Mouse (Mus musculus) adrenal gland, adult 8-10 months (tissue): ENCODE results near the gene Nop9. TPM values are rescaled to one million over a fixed set of nuclear protein-coding genes. Genes with fewer than 3 reads are reported as not detected.

Experiments used
- DNase-seq: peaks from one replicate; pipeline ENCODE4 v3.0.0; 2022
- total RNA-seq, 4 experiments: library from RNA; stranded (reverse); gene quantifications; 2 replicates each; pipeline ENCODE4 v1.2.4; 2022

Nop9 gene
- total RNA-seq = 10 to 100 TPM; 17.7 to 20.5 (median 19.1) TPM

DNA sequence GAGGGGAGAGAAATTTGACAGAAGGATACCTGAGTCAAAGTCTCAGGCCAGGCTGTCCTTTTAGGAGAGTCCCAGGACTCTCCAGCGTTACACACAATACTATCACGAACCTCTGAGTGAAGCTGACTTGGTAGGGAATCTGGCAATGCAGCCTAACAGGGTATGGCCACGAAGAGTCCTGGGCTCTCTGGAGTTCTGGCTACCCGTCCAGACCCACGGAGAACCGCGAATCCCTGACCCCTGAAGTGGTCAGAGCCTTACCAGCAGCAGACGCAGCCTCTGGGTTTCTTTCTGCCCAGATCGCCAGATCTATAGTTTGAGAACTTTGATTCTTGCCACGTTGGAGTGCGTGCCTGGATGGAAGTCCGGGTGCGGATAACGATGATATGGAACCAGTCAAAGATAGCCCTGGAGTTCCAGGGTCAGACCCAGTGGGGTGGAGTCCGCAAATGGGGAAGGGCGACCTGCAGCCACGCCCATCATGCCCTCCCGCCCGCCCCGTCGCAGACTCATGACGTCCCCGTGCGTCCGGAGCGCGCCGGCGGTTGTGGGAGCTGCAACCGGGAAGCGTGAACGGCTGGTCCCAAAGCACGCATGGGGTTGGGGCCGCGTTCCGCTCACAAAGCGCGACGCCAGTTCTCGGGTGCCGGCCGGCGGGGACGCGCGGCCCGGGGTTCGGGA lies at the start of gene Nop9, which contains the start of gene Dhrs1:
TSS of gene Nop9 (plus strand) at position 514 of the 681 bp plus-strand sequence.
TSS of gene Dhrs1 (minus strand) at position 511 of the 681 bp plus-strand sequence.
- DNase-seq = peak; percentile 85

DNA sequence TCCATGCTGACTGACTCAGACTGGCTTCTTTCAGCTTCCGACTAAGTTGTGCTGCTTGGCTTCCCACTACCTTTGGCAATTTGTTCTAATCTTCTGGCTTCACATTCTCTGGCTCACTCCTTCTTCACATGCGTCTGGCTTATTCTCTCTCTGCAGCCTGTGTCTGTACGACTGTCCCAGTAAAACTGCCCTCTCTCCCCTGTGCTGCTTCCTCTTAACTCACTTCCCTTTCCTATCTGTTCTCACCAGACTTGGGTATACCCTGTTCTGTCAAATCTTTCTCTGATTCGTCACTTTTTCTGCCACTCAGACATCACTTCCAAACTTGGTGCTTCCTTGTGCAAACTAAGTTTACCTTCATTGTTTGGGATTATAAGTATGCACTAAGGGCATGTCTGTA lies 48.3 kb upstream of the Nop9 start:
- DNase-seq = no peak

DNA sequence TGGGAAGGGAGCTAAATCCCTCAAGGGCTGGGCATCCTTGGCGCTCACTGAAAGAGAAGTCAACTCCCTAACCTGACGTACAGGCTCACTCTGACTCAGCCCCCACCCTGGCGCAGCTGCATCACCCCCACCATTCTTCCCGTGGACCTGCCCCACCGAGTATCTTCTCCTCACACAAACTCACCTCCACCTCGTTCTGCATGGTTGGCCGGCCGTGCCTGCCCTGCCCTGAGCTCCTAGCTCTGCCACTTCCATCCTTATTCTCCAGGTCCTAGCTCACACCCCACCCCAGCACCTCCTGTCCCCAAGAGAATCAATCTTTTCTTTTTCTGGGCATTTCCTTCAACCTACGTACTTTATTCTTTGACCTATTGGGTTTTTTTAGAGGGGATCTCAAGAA lies 44.4 kb upstream of the Nop9 start:
- no peak for DNase-seq

DNA sequence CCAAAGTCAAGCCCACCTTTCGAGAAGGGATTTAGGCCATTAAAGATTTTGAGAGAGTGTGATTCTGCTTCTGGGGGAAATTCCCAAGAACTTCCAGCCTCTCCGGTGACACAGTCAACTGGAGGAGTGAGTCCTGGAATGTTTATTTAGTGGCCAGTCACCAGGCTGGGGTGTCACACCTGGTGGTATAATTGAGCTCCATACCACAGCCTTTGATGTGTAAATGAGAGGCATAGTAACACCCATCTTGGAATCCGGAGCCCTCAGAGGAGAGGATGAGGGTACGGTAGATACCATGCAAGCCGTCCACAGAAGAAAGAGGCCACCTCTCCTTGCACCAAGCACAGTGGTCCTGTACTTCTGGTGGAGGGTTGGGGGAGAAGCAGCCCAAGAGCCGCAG lies 42.7 kb upstream of the Nop9 start:
- no peak for DNase-seq

DNA sequence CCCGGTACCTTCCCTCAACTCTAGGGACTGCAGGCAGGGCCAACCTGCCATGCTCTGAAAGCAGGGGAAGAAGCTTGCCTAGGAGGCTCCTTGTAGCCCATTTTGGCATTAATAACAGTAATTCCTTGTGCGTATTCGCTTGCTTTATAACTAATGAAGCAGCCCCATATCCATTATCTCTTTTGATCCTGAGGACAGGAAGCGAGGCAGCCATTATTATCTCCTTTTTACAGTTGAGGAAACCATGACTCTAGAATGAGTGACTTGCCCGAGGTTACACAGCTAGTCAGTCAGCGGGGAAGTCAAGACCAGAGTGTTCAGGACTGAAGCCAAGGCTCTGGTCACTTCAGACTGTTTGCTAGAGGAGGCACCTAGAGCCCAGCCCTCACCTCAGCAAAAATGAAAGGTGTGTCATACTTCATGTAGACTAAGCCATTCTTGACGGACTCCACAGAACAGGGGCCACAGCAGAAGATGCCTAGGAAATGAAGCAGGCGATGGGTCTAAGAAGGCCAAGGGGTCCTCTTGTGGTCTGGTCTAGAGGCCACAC lies 39.4 kb upstream of the Nop9 start:
- DNase-seq = no peak

DNA sequence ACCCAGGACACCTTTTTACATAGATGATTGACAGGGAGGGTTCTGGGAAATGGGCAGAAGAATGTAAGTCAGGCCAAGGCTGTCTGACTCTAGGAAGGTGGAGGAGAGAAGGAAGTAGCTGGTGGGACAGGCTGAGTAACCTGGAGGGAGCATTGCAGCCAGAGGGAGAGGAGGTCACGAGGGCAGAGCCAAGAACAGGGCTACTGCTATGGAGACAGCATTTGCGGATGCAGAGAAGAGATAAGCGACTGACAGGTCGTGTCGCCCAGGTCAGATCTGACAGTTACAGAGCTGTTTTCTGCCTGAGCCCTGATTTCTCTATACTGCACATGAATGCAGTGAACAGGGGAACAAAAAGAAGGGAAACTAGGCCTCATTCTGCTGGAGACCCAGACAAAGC lies 38.1 kb upstream of the Nop9 start:
- DNase-seq = no peak

DNA sequence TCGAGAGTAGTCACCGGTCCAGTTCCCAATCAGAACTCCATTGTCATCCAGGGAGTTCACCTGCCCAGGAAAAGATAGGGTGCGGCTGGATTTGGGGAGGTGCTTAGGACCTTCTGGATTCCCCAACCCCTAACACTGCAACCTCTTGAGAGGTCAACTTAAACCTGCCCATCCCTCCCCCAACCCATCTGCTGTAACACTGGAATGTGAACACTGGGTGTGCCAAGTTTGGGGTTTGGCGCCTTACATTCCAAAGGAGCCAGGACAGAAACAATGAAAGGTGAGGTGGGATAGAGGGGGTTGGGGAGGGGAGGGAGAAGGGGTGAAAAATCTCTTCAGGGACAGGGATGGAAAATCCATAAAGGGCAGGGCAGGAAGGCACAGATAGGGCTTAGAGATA lies 36.0 kb upstream of the Nop9 start:
- DNase-seq = no peak

DNA sequence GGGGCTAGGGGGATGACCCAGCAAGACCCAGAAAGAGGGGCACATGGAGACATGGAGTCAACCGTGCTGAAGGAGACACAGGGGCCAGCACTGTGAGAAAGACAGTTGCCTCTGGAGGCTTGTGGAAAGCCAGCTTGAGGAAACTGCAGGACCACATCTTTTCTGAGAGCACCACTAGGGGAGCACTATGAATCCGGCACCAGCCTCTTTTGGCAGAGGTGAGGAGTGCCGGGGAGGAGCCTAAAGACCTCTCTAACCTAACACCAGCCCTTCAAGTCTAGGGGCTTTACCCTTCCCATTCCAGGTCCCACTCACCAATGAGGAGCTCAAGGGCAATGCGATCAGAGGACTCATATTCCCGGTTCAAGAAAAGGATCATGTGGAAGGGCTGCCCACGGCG lies 33.7 kb upstream of the Nop9 start:
- DNase-seq = no peak

DNA sequence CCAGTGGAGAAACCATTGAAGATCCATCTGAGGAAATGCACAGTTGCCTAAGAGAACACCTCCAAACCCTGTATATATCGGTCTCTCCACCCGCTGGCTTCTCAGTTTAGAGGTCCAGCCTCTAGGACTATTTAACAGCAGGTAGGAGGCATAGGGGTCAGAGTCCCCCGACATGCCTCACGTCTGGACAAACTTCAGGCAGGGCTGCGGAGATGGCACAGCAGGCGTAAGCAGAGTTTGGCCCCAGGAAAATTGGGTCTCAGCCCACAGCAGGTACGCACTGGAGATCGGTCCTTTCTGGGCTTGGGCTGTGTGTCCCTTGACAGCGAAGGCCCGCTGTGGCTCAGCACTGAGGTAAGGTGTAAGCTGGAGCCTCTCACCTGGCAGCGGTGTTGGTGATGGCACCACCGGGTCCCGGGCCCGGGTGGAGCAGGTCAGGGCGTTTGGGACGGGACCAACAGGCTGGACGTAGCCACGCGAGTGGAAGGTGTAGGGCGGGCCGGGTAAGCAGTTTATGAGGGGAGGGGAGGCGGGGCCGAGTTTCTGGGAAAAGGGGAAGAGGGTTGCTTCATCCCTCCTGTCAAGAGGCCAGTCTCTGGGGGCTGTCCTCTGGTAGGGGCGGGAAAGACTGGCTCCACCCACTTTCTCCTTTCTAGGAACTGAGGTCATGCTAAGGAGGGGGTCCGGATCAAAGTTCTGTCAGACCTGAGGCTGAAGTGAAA lies 32.3 kb upstream of the Nop9 start:
- DNase-seq = no peak

DNA sequence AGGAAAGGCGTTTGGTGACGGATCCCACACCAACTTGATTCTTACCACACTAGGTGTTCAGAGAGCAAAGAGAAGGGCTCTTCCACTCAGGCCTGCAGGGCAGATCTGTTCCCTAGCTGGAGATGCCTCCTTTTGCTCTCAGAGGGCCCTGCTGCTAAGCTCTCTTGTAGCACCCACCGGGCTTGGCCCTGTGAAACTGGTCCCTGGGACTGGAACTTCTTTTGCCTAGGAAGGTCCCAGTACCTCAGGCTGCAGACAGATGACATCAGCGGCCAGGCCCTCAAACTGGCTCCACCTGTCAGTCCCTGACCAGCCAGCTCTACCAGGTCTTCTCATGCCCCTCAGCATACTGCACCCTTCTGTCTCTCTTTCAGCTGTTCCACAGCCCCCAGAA lies 31.8 kb upstream of the Nop9 start, which contains the start of gene Tgm1:
TSS of gene Tgm1 (minus strand) at position 198 of the 394 bp plus-strand sequence.
- DNase-seq = no peak

DNA sequence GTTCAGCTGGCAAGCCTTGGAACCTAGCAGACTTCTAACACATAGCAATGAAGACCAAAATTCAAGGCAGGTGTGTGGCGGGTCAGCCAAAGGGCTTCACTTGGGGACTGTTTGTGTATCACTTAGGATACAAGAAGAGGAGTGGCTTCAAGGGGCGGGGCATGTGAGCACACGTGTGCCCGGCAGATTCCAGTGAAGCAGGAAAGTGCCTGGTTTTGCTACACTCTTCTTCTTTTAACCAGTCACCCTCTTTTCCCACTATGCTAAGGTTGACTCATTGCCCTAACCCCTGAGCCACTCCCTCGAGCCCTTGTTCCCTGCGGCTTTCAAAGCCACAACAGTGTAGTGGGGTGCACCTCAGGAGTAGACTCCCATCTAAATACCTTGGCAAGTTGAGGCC lies 30.6 kb upstream of the Nop9 start:
- DNase-seq = no peak

DNA sequence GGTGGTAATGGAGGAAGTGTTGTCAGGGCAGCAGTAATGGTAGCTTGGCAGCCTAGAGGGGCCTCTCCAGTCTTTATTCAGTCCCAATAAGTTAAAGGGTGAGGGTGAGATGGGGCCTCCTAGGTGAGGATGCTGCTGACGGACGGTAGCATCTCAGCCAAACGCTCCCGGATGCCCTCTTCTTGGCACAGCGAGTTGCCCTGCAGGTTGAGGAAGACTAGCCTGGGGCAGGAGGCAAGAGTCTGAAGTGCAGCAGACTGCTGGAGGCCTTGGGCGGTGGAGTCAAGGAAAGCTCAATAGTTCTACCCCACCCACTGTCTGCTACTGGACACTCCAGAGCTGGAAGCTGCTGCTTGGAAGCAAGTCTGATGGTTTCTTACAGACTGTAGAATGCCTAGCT lies 29.2 kb upstream of the Nop9 start:
- DNase-seq = no peak

DNA sequence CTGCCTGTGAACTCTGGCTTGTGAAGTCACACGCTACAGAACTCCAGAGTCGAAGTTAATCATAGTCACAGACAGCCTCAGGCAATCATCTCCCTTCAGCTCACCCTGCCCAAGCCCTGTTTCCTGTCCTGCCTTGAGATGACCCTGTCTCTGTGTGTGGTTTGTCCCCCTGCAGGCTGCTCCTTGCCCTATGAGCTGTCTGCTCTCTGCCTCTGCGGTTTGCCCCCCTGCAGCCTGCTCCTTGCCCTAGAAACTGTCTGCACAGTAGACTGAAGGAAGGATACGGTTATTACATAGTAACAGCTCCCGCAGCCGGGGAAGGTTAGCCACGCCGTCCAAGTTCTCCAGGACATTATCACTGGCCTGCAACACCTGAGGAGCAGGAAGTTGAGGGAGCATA lies 28.6 kb upstream of the Nop9 start:
- no peak for DNase-seq

DNA sequence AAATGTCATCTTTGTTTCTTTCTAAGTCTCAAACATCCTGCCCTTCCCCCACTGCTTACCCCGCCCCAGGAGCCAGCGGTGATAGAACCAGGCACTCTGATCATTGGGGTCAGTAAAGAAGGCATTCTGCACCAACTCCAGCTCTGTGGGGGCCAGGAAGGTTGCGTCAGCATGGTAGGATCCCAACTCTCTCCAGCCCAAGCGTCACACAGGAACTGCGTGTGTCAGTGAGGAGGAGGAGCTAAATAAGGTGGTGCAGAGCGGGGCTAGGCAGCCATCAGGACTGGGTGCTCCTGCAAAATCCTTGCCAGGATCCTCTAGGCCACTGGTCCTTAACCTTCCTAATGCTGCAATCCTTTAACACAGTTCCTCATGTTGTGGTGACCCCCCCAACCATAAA lies 25.8 kb upstream of the Nop9 start:
- no peak for DNase-seq

DNA sequence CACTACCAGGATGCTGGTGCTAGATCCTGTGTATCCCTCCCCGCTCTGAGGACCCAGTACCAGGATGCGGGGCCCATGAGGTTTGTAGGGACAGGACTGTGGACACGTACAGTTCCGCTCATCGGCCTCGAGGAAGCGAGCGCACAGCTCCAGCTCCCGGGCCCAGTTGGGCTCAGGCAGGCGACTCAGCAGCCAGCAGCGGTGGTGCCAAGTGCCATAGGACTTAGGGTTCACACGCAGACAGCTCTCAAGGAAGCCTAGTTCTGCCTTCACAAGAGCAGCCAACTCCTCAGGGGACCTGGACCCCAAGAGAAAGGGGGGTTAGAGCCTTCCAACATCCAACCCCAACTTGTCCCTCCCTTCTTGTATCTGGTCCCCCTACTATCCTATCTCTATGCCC lies 24.8 kb upstream of the Nop9 start:
- DNase-seq = no peak

DNA sequence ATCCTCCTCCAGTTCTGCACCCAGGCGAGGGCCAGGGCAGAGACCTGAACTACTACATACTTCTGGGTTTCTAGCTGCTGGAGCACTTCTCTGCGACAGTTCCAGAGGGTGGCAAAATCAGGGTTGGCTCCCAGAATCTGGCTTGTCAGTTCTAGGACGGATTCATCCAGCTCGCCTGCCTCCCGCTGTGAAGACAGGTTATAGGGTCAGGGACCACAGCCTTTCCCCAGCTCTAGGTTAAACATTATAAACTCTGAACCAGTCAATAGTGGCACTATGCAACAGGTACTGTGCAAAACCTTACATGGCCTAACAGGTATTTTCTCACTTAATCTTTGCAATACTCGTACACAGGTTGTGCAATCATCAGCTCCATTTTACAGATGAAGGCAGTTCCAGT lies 24.4 kb upstream of the Nop9 start:
- DNase-seq = no peak

DNA sequence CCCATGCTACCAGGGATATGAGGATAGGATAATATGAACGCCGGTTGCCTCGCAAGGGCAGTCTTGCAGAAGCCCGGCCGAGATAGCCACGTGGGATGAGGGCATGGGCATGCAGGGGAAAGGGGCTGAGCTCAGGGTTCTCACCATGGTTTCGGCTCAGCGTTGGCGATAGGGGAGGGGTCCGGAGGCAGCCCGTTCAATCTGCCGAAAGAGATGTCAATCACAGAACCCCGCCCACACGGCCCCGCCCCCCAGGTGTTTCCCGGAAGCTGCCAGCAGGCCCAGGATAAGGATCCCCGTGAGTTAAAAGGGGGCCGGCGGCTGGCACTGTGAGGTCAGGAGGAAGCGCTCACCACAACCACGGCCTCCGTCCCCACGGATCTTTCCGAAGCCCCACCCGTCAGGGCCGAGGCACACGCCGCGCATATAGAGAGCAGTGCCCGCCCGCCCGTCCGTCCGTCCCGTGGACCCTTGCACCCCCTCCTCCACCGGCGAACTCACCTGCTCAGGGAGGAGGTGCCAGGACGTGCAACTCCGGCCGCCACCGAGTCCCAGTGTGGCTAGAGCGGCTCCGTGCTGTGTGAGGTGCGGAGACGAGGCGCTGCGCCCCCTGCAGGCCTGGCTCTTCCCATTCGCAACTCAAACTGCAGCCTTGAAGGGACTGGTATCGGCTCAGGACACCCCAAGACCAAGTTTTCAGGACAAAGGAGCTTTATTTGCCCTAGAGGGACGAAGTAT lies 23.6 kb upstream of the Nop9 start, which contains the start of gene Rabggta:
TSS of gene Rabggta (minus strand) at position 564 of the 738 bp plus-strand sequence.
- peak; percentile 84 for DNase-seq

DNA sequence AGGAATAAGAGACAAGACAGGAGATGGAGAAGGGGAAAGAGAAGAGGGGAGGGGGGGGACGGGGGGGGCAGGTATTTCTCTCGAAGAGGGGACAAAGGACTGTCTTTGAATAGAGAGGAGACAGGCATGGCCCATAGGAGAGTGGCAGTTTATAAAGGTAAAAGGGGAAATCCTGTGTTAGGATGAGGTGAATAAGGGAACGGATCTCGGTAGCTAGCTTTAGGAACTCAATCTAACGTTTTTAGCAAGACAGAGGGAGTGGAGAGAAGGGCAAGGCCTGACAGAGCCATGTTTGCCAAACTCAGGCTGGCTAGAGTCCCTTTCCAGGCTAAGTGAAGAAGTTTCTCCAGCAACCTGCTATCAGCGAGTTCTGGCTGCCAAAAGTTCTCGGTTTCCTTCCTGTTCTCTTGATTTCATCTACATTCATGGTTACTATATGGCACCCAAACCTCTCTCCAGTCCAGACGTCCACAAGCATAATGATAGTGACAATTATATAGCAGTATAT lies 23.0 kb upstream of the Nop9 start:
- no peak for DNase-seq

DNA sequence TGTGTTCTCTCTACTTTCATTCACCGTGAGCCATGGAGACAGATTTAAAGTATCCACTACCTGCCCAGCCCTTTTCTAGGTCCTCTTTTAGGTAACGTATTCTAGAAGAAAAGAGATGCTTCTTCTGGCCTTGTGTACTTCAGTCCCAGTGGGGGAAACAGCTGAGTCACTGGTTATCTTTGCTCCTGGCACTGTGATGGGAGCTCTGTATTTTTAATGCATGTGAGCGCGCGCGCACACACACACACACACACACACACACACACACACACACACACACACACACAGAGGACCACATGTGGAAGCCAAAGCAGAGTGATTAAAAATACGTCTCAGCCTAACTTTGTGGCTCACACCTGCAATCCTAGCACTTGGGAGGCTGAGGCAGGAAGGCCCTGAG lies 22.1 kb upstream of the Nop9 start:
- no peak for DNase-seq

DNA sequence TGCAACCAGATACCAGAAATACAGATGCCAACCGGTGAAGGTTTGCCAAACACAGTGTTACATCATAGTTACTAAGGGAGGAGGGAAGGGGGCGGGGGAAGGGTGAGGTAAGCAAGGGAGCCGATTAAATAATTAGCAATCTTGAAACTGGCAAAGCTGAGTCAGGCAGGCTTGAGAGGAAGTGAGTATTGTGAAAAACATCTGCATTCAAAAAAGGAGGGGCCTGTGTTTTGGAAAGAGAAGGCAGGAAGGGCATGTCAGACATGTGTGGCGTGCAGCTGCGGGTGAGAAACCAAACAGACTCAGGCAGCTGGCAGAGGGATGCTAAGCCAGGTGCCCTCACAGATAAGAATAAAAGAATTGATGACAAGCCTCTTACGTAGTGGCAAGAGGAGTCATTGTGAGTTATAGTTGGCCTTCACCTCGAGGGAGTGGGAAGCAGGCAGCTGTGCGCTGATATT lies 21.1 kb upstream of the Nop9 start:
- DNase-seq = peak; percentile 46

DNA sequence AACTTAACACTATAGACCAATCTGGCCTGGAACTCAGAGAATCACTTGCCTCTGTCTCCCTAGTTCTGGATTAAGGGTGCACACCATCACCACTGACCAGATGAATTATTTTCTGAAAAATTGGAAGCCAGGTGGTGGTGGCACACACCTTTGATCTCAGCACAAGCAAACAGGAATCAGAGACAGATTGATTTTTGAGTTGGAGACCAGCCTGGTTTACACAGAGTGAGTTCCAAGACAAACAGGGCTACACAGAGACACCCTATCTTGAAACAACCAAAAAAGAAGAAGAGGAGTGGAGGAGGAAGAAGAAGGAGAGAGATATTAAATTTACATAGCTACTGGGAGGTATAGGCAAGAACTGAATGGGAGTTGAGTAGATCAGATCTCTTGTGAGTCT lies 19.2 kb upstream of the Nop9 start:
- DNase-seq = no peak

DNA sequence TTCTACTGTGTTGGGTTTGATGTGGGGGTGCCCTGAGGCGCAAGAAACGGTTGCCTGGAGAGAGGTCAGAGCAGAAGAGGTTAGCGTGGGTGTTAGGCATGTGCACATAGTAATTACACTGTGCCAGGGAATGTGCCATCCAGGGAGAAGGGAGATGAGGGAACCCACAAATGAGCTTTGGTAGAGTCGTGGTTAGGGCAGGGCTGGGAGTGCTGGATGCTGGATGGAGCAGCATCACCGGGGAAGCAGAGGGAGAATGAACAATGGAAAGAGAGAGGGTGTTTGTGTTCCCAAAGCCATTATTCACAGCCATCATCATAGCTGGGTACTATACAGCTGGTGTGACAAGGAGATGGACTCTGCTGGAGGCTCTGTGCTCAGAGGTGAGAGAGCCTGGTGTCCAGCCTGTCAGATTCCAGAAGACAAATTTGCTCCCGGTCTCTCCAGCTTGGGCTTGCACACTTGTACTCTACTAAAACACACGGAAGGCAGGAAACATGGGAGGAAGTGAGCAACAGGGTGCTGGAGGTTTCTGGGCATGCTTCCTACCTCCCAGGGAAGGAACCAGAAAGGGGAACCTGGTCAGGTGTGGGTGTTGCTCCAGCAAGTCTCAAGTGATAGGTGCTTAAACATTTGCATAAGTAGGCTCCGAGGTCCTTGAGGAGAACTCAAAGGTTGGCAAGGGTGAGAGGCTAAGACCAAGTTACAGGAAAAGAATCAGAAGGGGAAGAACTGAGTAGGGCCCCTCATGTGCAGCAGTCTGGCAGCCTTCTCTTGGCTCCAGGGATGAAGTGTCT lies 17.4 kb upstream of the Nop9 start:
- no peak for DNase-seq
